Mouse (Mus musculus) brown adipose tissue, adult 24 weeks (tissue): ENCODE data around the gene Ptpn20. TPM values are rescaled to one million over a fixed set of nuclear protein-coding genes. Genes with fewer than 3 reads are reported as not detected.

Experiments
- polyA plus RNA-seq: library from polyadenylated mRNA; stranded (reverse); fragments of >200 nt; gene quantifications from 2 replicates; pipeline ENCODE4 v1.2.4, GENCODE M21; 2012; ENCODE audit not compliant: missing spikeins, insufficient read depth, insufficient read length

The Ptpn20 gene
- polyA plus RNA-seq, 1 experiment, result not detected

Other genes with a start within 250 kb of the Ptpn20 start
- 11.9 and 12.7 TPM in 2 replicates for gene Mapk8, start 142.0 kb upstream of the Ptpn20 start, polyA plus RNA-seq
- gene Frmpd2, start 117.5 kb upstream of the Ptpn20 start, polyA plus RNA-seq, result not detected in 2 replicates